Mouse (Mus musculus) liver, adult 2 months (tissue): ENCODE measurements around the gene Pttg1.

ENCODE experiments used
- CTCF ChIP-seq: fragments of 200-500 bp; IDR thresholded peaks from 2 replicates; pipeline ENCODE4 v1.5.1; 2011; ENCODE audit warnings: low read depth, low read length, control low read depth
- POLR2A ChIP-seq: fragments of 200-500 bp; IDR thresholded peaks from 2 replicates; pipeline ENCODE4 v1.6.1; 2011; ENCODE audit warnings: low read length, control low read depth; ENCODE audit not compliant: insufficient read depth; ENCODE audit errors: extremely low read depth

GRCm38 (mm10) chr11:43410291-43410690 is 15.8 kb downstream of the Pttg1 start:
- TF ChIP-seq CTCF (no peak), POLR2A (no peak)
